In genomic region chr4:150085366-150085765, GRCm38 (mm10) we compare ENCODE assay signal across 18 mouse cellular contexts. TPM values are rescaled to one million over a fixed set of nuclear protein-coding genes. Genes with fewer than 3 reads are reported as not detected.
DNase-seq lines count a peak whose midpoint lies in the region; ATAC-seq and TF ChIP-seq lines count a peak whose summit lies in the region.
"Had no signal": no experiment of that assay in that cellular context is flagged by ENCODE, and none has a peak within 500 bp of the region (broad histone marks: within the 10 kb centered on the region; RNA-seq: fewer than 3 reads in every experiment).

No protein-coding gene starts in this region.

- no peak for DNase-seq in kidney, adult 2 months
- no peak for DNase-seq in kidney, adult 9 months
- no peak for DNase-seq in testis, postnatal 10 days (ENCODE audit: low spot score)
- DNase-seq in brain, embryonic 14.5 days (ENCODE audit: low read depth) = no peak
- DNase-seq in cerebellum, adult 9-11 months = no peak
- no peak for DNase-seq in cerebellum, postnatal 36 days
- DNase-seq: adrenal gland, postnatal 25 days; cerebellum, postnatal 25 days; heart, postnatal 14 days; lung, postnatal 4 days; right cerebral cortex, postnatal 14 days; thymus, postnatal 36 days had no signal

- no peak overlapping the region for H3K4me3 ChIP-seq in kidney, adult 2 months (ENCODE audit: insufficient read depth, low read depth, low read length)
- H3K4me3 ChIP-seq in testis, adult 2 months (ENCODE audit: control insufficient read depth, low read depth, low read length) = no peak overlapping the region
- H3K4me3 ChIP-seq in hindbrain, embryonic 12.5 days = no peak overlapping the region
- H3K4me3 ChIP-seq: forebrain, embryonic 15.5 days; intestine, embryonic 15.5 days; neural tube, embryonic 15.5 days had no signal

- no peak for ATAC-seq in hindbrain, embryonic 12.5 days (ENCODE audit: low FRiP score)
- ATAC-seq: forebrain, embryonic 15.5 days; intestine, embryonic 15.5 days; midbrain, embryonic 16.5 days had no signal

- H3K27me3 ChIP-seq in kidney, adult 2 months (replicated peaks; ENCODE audit: control insufficient read depth, insufficient read depth, low read length) = no peaks in the 10 kb centered on the region
- H3K27me3 ChIP-seq in testis, adult 2 months (ENCODE audit: control insufficient read depth, insufficient read depth, low read length) = no peaks in the 10 kb centered on the region
- peaks cover 17% of the 10 kb centered on the region for H3K27me3 ChIP-seq in hindbrain, embryonic 12.5 days

- no peaks in the 10 kb centered on the region for H3K4me1 ChIP-seq in kidney, adult 2 months (ENCODE audit: control insufficient read depth, insufficient read depth, low read length)
- H3K4me1 ChIP-seq in testis, adult 2 months (ENCODE audit: control insufficient read depth, insufficient read depth, low read length) = no peaks in the 10 kb centered on the region; the same call in none of the 2 replicates
- peaks cover 16% of the 10 kb centered on the region for H3K4me1 ChIP-seq in hindbrain, embryonic 12.5 days

- peak; percentile 18; the same call in 1 of the 2 replicates for TF ChIP-seq CTCF in kidney, adult 2 months (conservative IDR thresholded peaks at IDR 0.05; ENCODE audit: insufficient read depth, insufficient read length, low read depth, low read length)
- peak; percentile 70; the same call in 1 of the 2 replicates for TF ChIP-seq CTCF in testis, adult 2 months (IDR thresholded peaks at IDR 0.05; ENCODE audit: control insufficient read depth, insufficient read depth, insufficient replicate concordance, low read depth, low read length)
- peak; percentile 36; the same call in 1 of the 2 replicates for TF ChIP-seq CTCF in brain, embryonic 14.5 days (IDR thresholded peaks at IDR 0.05; ENCODE audit: borderline replicate concordance, extremely low read depth, insufficient read depth, insufficient read length)

- 86% methylated on average over 4 of the region's 4 CpGs for WGBS in kidney, adult 2 months
- WGBS in hindbrain, embryonic 12.5 days = 68% methylated on average over 4 of the region's 4 CpGs

- TF ChIP-seq POLR2A in kidney, adult 2 months (IDR thresholded peaks at IDR 0.05; ENCODE audit: low read depth, low read length) = no peak
- no peak for TF ChIP-seq POLR2A in testis, adult 2 months (IDR thresholded peaks at IDR 0.05; ENCODE audit: control insufficient read depth, low read depth, low read length)
- TF ChIP-seq POLR2A in brain, embryonic 14.5 days (IDR thresholded peaks at IDR 0.05; ENCODE audit: borderline replicate concordance, extremely low read depth, insufficient read depth, insufficient read length, poor library complexity, severe bottlenecking) = no peak

- no peak overlapping the region for H3K9ac ChIP-seq in hindbrain, embryonic 12.5 days
- H3K9ac ChIP-seq: forebrain, embryonic 15.5 days; intestine, embryonic 15.5 days; neural tube, embryonic 15.5 days had no signal

- no peaks in the 10 kb centered on the region; the same call in 1 of the 2 replicates for H3K9me3 ChIP-seq in hindbrain, embryonic 12.5 days (replicated peaks)
- H3K9me3 ChIP-seq: forebrain, embryonic 15.5 days; neural tube, embryonic 15.5 days had no signal

- H3K27ac ChIP-seq in kidney, adult 2 months (ENCODE audit: insufficient read depth, low read depth, low read length) = no peak overlapping the region
- H3K27ac ChIP-seq in testis, adult 2 months (ENCODE audit: control insufficient read depth, insufficient read depth, low read depth, low read length) = no peak overlapping the region
- no peak overlapping the region for H3K27ac ChIP-seq in hindbrain, embryonic 12.5 days
- H3K27ac ChIP-seq: forebrain, embryonic 15.5 days; intestine, embryonic 15.5 days; neural tube, embryonic 15.5 days had no signal

- H3K36me3 ChIP-seq in kidney, adult 2 months (ENCODE audit: control insufficient read depth, insufficient read depth, low read length) = no peaks in the 10 kb centered on the region
- no peaks in the 10 kb centered on the region for H3K36me3 ChIP-seq in testis, adult 2 months (ENCODE audit: control insufficient read depth, insufficient read depth, low read length)
- H3K36me3 ChIP-seq in hindbrain, embryonic 12.5 days = no peaks in the 10 kb centered on the region
- H3K36me3 ChIP-seq: forebrain, embryonic 15.5 days; intestine, embryonic 15.5 days; neural tube, embryonic 15.5 days had no signal

- no peak overlapping the region for H3K4me2 ChIP-seq in hindbrain, embryonic 12.5 days (replicated peaks)
- H3K4me2 ChIP-seq: forebrain, embryonic 15.5 days; intestine, embryonic 15.5 days; neural tube, embryonic 15.5 days had no signal

RNA-seq across cellular contexts. Expression of gene Gpr157, which starts 1.8 kb away (rescaled TPM):
- 0.76 and 1.2 TPM in 2 replicates for polyA plus RNA-seq in kidney, adult 2 months (2012; rRNA removed)
- polyA plus RNA-seq in testis, adult 2 months (2012; rRNA removed) = 0.96 and 1.3 TPM in 2 replicates
- 0.85 and 1.2 TPM in 2 replicates for polyA plus RNA-seq in brain, embryonic 14.5 days (2012; rRNA removed)
- polyA plus RNA-seq in hindbrain, embryonic 12.5 days (2016; fragmentation: Nextera tagmentation; extraction: Ambion mirVana) = 0.68 TPM in 2 replicates

RNA-seq across cellular contexts. Expression of gene Slc2a5, which starts 33.7 kb away (rescaled TPM):
- 181 and 266 TPM in 2 replicates for polyA plus RNA-seq in kidney, adult 2 months (2012; rRNA removed)
- 732 and 736 TPM in 2 replicates for polyA plus RNA-seq in testis, adult 2 months (2012; rRNA removed)
- polyA plus RNA-seq in brain, embryonic 14.5 days (2012; rRNA removed) = 2.7 and 3.0 TPM in 2 replicates
- 1.7 and 2.1 TPM in 2 replicates for polyA plus RNA-seq in hindbrain, embryonic 12.5 days (2016; fragmentation: Nextera tagmentation; extraction: Ambion mirVana)

Comparison
In these comparisons a context has a peak if more than half of its experiments do, and no peak if none do; other contexts are left out.
1. CTCF ChIP-seq: peak in every context shown above with its lines; median percentile 70 in testis, adult 2 months; 36 in brain, embryonic 14.5 days; 18 in kidney, adult 2 months.
2. RNA of gene Slc2a5, which starts 33.7 kb away (polyA plus RNA-seq): 732 to 736 TPM in testis, adult 2 months and 181 to 266 TPM in kidney, adult 2 months; 2.7 to 3.0 TPM in brain, embryonic 14.5 days and 1.7 to 2.1 TPM in hindbrain, embryonic 12.5 days; every median in the first group is over 10 times any median in the second.